Mouse (Mus musculus): ENCODE results near the gene Rcn3.
"Not testable (repeated sequence)": the region's sequence is repeated elsewhere in the genome, so short reads cannot be mapped to it uniquely, and the experiment has no call there.

Gene Rcn3

GRCm38 (mm10) chr7:45124224-45125143, 32.5 kb upstream of the Rcn3 start, which contains the start of gene Rps11:
Rps11 (minus strand) TSS chr7:45124439.
- DNase-seq (ENCODE audit: low read depth, low spot score): peak; percentile 99

DNA sequence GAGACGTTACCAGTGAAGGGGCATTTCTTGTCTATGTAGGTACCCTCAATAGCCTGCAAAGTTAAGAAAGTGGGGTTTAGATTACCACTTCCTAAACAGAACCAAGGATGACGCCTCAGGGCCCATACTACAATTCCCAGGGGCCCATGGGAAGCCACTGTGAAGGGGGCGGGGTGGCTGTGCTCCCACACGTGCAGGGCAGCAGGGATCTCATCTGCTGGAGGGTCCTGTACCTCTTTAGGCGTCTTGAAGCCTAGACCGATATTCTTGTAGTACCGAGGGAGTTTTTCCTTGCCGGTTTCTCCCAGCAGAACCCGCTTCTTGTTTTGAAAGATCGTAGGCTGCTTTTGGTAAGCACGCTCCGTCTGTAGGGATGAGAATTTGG, 31.2 kb upstream of the Rcn3 start:
- DNase-seq (ENCODE audit: low read depth, low spot score): peak; percentile 64

DNA sequence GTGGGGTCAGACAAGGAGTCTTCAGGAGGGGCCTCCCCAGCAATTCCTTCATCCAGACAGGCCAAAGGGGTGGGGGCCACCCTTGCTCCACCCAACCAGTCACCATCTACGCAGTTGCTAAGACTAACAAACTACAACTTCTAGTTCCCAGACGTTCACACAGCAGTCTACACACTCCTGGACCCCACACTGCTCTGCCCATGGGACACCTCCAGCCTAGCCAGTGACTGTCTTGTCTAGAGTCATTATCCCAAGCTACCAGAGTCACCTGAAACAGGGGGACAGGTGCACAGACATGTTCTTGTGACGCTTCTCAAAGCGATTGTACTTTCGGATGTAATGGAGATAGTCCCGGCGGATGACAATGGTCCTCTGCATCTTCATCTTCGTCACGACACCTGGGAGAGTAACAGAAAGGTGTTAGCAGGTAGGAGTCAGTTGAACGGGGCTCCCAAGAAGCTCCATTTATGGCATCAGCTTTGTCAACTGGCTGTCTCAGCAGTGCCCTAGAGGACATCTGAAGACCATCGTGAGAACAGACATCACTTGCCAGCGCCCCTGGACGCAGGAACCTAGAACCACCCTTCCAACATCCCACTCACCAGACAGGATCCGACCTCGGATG, 30.7 kb upstream of the Rcn3 start:
- no peak for DNase-seq (ENCODE audit: low read depth, low spot score)

DNA sequence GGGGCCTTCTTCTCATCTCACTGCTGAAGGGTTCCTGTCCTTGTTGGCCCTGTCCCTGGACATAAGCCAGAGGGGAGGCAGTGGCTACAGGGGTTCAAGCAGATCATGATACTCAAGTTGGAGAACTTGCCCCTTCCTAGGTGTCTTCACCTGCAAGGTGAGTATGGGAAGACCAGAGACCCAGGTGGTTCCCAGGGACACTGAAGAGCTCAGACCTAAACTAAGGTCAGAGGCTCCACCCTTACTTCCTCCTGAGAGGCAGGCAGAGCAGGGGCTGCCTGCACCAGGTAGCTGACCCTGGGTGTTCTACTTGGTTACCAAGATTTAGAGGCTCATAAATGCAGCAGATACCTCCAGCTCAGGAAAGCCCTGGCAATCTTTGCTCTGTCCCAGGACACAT, 29.9 kb upstream of the Rcn3 start:
- DNase-seq (ENCODE audit: low read depth, low spot score): no peak

- no peak for DNase-seq (ENCODE audit: low read depth, low spot score)
These were observed 29.4 kb upstream of the Rcn3 start for GRCm38 (mm10) chr7:45121404-45121803.

GRCm38 (mm10) chr7:45119780-45120709, 28.0 kb upstream of the Rcn3 start:
- DNase-seq (ENCODE audit: low read depth, low spot score): no peak

DNA sequence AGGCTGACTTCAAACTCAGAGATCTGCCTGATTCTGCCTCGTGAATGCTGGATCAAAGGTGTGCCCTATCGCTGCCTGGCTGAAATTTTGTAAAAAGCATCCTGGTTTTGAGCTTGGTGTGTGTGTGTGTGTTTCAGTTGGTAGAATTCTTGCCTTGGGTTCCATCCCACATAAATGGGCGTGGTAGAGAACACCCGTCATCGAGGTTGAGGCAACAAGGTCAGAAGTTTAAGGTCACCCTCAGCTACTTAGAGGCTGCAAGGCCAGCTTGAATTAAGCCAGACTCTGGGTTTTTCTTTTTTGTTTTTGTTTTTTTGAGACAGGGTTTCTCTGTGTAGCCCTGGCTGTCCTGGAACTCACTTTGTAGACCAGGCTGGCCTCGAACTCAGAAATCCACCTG, 26.3 kb upstream of the Rcn3 start:
- DNase-seq (ENCODE audit: low read depth, low spot score): no peak

- DNase-seq (ENCODE audit: low read depth, low spot score): no peak
These were observed 25.5 kb upstream of the Rcn3 start for GRCm38 (mm10) chr7:45117566-45117965.

GRCm38 (mm10) chr7:45113476-45113875, 21.5 kb upstream of the Rcn3 start:
- no peak for DNase-seq (ENCODE audit: low read depth, low spot score)

DNA sequence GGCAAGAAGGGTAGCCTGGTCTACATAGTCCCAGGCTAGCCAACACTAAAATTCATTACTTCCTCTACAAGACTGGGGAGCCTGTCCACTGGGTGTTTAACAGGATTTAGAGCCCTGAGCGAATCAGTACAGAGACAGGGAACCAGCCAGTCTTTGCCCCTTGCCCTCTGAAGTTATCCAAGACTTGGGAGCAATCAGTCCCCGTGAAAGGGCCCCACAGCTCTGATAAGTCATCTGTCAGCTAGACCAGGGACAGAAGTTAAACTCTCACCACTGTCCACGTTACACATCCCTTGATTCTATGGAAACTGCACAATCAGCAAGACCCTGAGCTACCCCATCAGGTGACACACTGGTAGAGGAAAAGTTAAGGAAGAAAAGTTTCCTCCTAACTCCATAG, 20.5 kb upstream of the Rcn3 start:
- DNase-seq (ENCODE audit: low read depth, low spot score): no peak

DNA sequence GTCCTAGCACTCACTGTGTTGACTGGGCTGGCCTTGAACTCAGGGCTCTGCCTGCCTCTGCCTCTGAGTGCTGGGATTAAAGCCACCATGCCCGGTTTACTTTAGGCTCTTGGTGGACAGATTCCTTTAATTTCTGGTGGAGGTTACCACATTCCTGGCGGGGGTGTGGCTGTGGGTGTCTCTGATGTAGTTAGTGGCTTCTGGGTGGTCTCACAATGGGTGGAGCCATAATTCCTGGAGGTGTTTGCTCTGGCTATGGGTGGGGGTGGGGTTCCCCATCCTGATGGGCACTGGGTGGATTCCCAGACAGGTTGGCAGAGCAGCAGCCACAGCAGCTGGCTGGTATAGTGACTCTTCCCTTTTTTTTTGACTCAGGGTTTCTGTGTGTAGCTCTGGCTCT, 19.9 kb upstream of the Rcn3 start:
- no peak for DNase-seq (ENCODE audit: low read depth, low spot score)

DNA sequence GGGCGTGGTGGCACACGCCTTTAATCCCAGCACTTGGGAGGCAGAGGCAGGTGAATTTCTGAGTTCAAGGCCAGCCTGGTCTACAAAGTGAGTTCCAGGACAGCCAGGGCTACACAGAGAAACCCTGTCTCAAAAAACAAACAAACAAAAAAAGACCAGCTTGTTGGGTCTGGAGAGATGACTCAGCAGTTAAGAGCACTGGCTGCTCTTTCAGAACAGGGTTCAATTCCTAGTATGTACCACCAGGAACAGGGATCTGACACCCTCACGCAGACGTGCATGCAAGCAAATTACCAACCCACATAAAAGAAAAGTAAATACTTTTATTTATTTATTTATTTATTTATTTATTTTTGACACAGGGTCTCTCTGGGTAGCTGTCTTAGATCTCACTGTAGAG, 18.1 kb upstream of the Rcn3 start:
- not testable (repeated sequence) for DNase-seq (ENCODE audit: low read depth, low spot score)

DNA sequence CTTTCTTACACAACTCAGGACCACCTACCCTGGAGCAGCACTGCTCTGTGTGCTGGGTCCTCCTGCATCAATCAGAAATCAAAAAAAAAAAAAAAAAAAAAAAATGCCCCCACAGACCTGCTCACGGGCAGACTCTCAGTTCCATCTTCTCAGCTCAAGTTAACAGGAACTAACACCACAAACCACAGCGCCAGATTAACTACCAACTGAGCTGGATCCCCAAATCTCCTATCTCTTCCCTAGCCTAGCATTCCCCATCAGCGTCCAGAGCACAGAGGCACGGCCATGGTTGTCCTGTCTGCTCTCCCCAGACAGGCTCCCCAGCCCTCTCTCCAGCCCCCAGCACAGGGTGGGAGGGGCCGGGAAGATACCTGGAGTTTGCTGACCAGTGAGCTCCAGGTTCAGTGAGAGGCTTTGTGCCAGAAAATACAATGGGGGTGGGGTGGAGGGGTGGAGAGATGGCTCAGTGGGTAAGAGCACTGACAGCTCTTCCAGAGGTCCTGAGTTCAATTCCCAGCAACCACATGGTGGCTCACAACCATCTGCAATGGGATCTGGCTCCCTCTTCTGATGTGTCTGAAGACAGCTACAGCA, 15.1 kb upstream of the Rcn3 start:
- no peak for DNase-seq (ENCODE audit: low read depth, low spot score)

- no peak for DNase-seq (ENCODE audit: low read depth, low spot score)
These were observed 14.4 kb upstream of the Rcn3 start for GRCm38 (mm10) chr7:45106441-45106840.

DNA sequence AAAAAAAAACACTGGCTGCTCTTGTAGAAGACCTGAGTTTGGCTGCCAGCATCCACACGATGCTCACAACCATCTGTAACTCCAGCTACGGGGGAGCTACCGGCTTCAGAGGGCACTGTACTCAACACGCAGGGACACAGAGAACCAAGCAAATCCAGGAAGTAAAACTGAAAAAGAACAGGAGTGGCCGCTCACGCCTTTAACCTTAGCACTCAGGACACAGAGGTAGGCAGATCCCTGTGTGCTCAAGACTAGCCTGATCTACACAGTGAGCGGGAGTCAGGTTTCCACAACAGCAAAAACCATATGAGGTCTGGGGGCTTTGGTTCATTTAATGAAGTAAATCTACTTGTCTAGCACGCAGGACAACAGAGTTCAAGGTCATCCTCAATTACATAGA, 13.5 kb upstream of the Rcn3 start:
- DNase-seq (ENCODE audit: low read depth, low spot score): no peak

- DNase-seq (ENCODE audit: low read depth, low spot score): no peak
These were observed 12.9 kb upstream of the Rcn3 start for GRCm38 (mm10) chr7:45104941-45105340.

GRCm38 (mm10) chr7:45103652-45104180, 11.7 kb upstream of the Rcn3 start, which contains the start of gene Fcgrt:
Fcgrt (minus strand) TSS chr7:45103851.
- DNase-seq (ENCODE audit: low read depth, low spot score): peak; percentile 99

- peak; percentile 31 for DNase-seq (ENCODE audit: low read depth, low spot score)
These were observed 11.0 kb upstream of the Rcn3 start for GRCm38 (mm10) chr7:45102940-45103585.

DNA sequence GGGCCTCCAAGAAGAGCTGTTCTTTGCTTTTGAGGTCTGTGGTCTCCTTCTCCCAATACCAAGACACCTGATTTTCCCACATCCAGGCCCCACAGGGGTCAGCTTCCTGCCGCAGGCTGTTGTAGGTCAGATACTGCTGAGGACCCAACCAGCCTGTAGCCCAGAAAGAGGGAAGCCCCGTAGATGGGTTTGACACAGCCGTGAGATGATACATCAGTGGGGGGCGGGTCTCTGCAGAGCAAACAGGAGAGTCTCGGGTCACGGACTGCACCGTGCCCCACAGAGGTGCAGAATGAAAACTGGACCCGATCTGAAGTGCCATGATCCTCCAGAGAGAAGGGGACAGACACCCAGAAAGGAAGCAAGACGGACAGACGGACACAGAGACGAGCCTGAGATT, 10.4 kb upstream of the Rcn3 start:
- DNase-seq (ENCODE audit: low read depth, low spot score): no peak

- DNase-seq (ENCODE audit: low read depth, low spot score): no peak
These were observed 8.0 kb upstream of the Rcn3 start for GRCm38 (mm10) chr7:45100046-45100445.

Measured in 3T3-L1 (cell line).